In genomic region chr5:43511126-43511525, GRCm38 (mm10) we compare ENCODE assay signal across 27 mouse cellular contexts. TPM values are rescaled to one million over a fixed set of nuclear protein-coding genes. Genes with fewer than 3 reads are reported as not detected.
A peak's percentile ranks its signal among the peaks of the same experiment; 100 is the strongest.
DNase-seq lines count a peak whose midpoint lies in the region; ATAC-seq and TF ChIP-seq lines count a peak whose summit lies in the region.
"Had no signal": no experiment of that assay in that cellular context is flagged by ENCODE, and none has a peak within 500 bp of the region (broad histone marks: within the 10 kb centered on the region; RNA-seq: fewer than 3 reads in every experiment).

No protein-coding gene starts in this region.

- no peaks in the 10 kb centered on the region for H3K36me3 ChIP-seq in liver, adult 2 months (ENCODE audit: control insufficient read depth, insufficient read depth, low read length)
- H3K36me3 ChIP-seq in liver, postnatal 0 days (replicated peaks; ENCODE audit: insufficient read depth, low read length) = no peaks in the 10 kb centered on the region
- H3K36me3 ChIP-seq: embryonic facial prominence, embryonic 13.5 days; embryonic facial prominence, embryonic 15.5 days; forebrain, embryonic 10.5 days; forebrain, embryonic 12.5 days; G1E had no signal

- TF ChIP-seq POLR2A in liver, adult 2 months (IDR thresholded peaks at IDR 0.05; ENCODE audit: extremely low read depth, insufficient read depth, low read length) = no peak

- no peak overlapping the region for H3K9ac ChIP-seq in liver, adult 2 months (ENCODE audit: low read depth, low read length)
- no peak overlapping the region for H3K9ac ChIP-seq in liver, postnatal 0 days (replicated peaks)
- H3K9ac ChIP-seq: embryonic facial prominence, embryonic 13.5 days; embryonic facial prominence, embryonic 15.5 days; forebrain, embryonic 12.5 days had no signal

- TF ChIP-seq EP300 in liver, postnatal 0 days (IDR thresholded peaks at IDR 0.05; ENCODE audit: low read depth) = no peak

- 79% methylated on average over 2 of the region's 2 CpGs for WGBS in liver, adult 2 months
- 62% methylated on average over 2 of the region's 2 CpGs for WGBS in liver, postnatal 0 days (ENCODE audit: insufficient replicate concordance)

- H3K4me3 ChIP-seq in liver, adult 2 months (ENCODE audit: insufficient read depth, low read depth, low read length) = no peak overlapping the region
- no peak overlapping the region for H3K4me3 ChIP-seq in liver, postnatal 0 days (ENCODE audit: low read depth, low read length)
- H3K4me3 ChIP-seq: embryonic facial prominence, embryonic 13.5 days; embryonic facial prominence, embryonic 15.5 days; erythroblast, embryonic 14.5 days; forebrain, embryonic 10.5 days; forebrain, embryonic 12.5 days had no signal

- H3K9me3 ChIP-seq in liver, postnatal 0 days (ENCODE audit: low read length) = no peaks in the 10 kb centered on the region
- H3K9me3 ChIP-seq: embryonic facial prominence, embryonic 13.5 days; embryonic facial prominence, embryonic 15.5 days; forebrain, embryonic 10.5 days; forebrain, embryonic 12.5 days; G1E had no signal

- intact Hi-C loops in heart, postnatal 25 days (cut with DNase I) = no loop called here

- no peak for TF ChIP-seq CTCF in liver, adult 2 months (IDR thresholded peaks at IDR 0.05; ENCODE audit: low read depth, low read length)
- TF ChIP-seq CTCF in liver, postnatal 0 days (IDR thresholded peaks at IDR 0.05; ENCODE audit: low read depth) = no peak

- H3K27me3 ChIP-seq in liver, adult 2 months (ENCODE audit: control insufficient read depth, insufficient read depth, low read length) = no peaks in the 10 kb centered on the region
- no peaks in the 10 kb centered on the region for H3K27me3 ChIP-seq in liver, postnatal 0 days (ENCODE audit: insufficient read depth, low read length)
- H3K27me3 ChIP-seq: CH12.LX; embryonic facial prominence, embryonic 13.5 days; embryonic facial prominence, embryonic 15.5 days; forebrain, embryonic 12.5 days had no signal

- H3K4me2 ChIP-seq in liver, postnatal 0 days (ENCODE audit: low read depth, low read length) = no peak overlapping the region
- H3K4me2 ChIP-seq: embryonic facial prominence, embryonic 13.5 days; embryonic facial prominence, embryonic 15.5 days; forebrain, embryonic 12.5 days had no signal

- H3K79me2 ChIP-seq in liver, adult 2 months (ENCODE audit: control insufficient read depth, insufficient read depth, low read length) = no peaks in the 10 kb centered on the region

- no peak overlapping the region for H3K27ac ChIP-seq in liver, adult 2 months (replicated peaks; ENCODE audit: insufficient read depth, low read depth, low read length)
- H3K27ac ChIP-seq in liver, postnatal 0 days (ENCODE audit: low read depth) = no peak overlapping the region
- H3K27ac ChIP-seq: embryonic facial prominence, embryonic 13.5 days; embryonic facial prominence, embryonic 15.5 days; forebrain, embryonic 10.5 days; forebrain, embryonic 12.5 days had no signal

- DNase-seq in heart, adult 11 months = peak; percentile 86
- DNase-seq in heart, postnatal 25 days (ENCODE audit: low spot score) = no peak
- DNase-seq in liver, adult 2 months (ENCODE audit: extremely low read depth, low read depth, low spot score) = peak; percentile 38
- DNase-seq in liver, postnatal 0 days = no peak
- DNase-seq in MN1 (ENCODE audit: low spot score) = peak; percentile 82
- DNase-seq: adrenal gland, adult 2 months; adrenal gland, postnatal 10 days; adrenal gland, postnatal 25 days; B cell, adult 2 months; cerebellum, adult 11 months; cerebellum, adult 18-20 months; cerebellum, adult 8-10 months; cerebellum, adult 9-11 months; cerebellum, postnatal 14 days; cerebellum, postnatal 36 days; embryo, embryonic 11 days had no signal

- no peak for ATAC-seq in liver, postnatal 0 days
- ATAC-seq: CD4-positive, CD25-positive, alpha-beta regulatory T cell, adult 4 months; forebrain, embryonic 14.5 days; forebrain, embryonic 16.5 days had no signal

- H3K4me1 ChIP-seq in liver, adult 2 months (ENCODE audit: control insufficient read depth, insufficient read depth, low read length) = no peaks in the 10 kb centered on the region
- no peaks in the 10 kb centered on the region for H3K4me1 ChIP-seq in liver, postnatal 0 days (ENCODE audit: insufficient read depth)
- H3K4me1 ChIP-seq: embryonic facial prominence, embryonic 15.5 days; forebrain, embryonic 10.5 days; forebrain, embryonic 12.5 days had no signal

RNA-seq across cellular contexts. Expression of gene C1qtnf7, which starts 4.2 kb away (rescaled TPM):
- 10 to 100 TPM in 1 of 2 experiments, 1 to 10 TPM in 1; 6.0 to 11.4 TPM for total RNA-seq in heart, postnatal 25 days (2021)
- total RNA-seq in liver, adult 2 months (2014; rRNA removed) = 0.65 and 1.3 TPM in 2 replicates
- polyA plus RNA-seq in liver, adult 2 months (2012; rRNA removed) = 0.62 and 0.69 TPM in 2 replicates
- polyA plus RNA-seq in liver, postnatal 0 days (2015; fragmentation: Nextera tagmentation; extraction: Ambion mirVana) = 1.7 and 1.8 TPM in 2 replicates
- total RNA-seq: CH12.LX; common myeloid progenitor, adult 5-6 weeks had no signal
- polyA plus RNA-seq: CD4-positive, CD25-positive, alpha-beta regulatory T cell, adult 4 months; erythroblast, embryonic 14.5 days; G1E had no signal

Comparison
In these comparisons a context has a peak if more than half of its experiments do, and no peak if none do; other contexts are left out.
1. DNase-seq: peak in heart, adult 11 months (single experiment), liver, adult 2 months (single experiment) and MN1 (single experiment); none in heart, postnatal 25 days (single experiment) and liver, postnatal 0 days (single experiment).